Mouse (Mus musculus) heart, adult 10 weeks (tissue): ENCODE results near the gene Atp5k. TPM values are rescaled to one million over a fixed set of nuclear protein-coding genes. Genes with fewer than 3 reads are reported as not detected.

Experiments used
- polyA plus RNA-seq: library from polyadenylated mRNA; stranded (reverse); fragments of 350-450 nt; fragmentation: Illumina TruSeq; extraction: RNeasy Lipid Tissue Mini Kit (QIAGEN cat#74804); gene quantifications from one replicate; pipeline ENCODE4 v1.2.3, GENCODE M21; 2014; ENCODE audit warnings: low read depth, low replicate concordance

The Atp5k gene
- polyA plus RNA-seq, result 3,167 TPM

DNA sequence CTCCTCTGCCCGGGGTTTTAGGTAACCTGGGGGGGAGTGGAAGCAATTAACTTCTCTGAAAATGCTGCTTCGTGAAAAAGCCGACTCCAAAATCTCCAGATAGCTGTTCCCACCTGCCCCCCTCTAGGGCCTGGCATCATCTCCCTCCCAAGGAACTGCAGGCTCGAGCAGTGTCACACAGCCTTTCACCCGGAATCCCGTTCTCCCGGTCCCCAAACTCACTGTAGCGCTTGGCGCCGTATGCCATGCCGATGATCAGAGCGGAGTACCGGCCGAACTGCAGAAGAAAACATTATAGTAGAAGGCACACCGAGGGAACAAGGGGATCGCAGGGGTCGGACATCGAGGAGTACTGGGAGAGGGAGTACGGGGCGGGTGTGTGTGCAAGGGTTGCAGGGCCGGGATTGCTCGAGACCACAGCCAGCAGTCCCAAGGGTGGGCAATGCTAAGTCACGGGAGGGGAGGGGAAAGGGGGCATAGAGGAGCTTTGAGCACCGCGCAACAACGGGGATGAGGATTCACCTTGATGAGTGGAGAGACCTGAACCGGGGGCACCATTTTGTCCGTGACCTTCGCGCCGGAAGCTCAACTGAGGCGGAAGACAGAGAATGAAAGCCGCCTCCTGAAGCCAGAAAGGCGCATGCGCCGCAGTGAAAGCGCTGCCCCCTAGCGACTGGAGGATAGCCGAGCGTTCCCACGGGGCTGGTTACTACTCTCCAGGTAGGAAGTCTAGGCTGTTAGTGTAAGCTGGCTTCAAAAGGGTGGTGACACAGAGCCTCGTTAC is at the start of gene Atp5k:
TSS of gene Atp5k (minus strand) at position 645 of the 784 bp plus-strand sequence.

DNA sequence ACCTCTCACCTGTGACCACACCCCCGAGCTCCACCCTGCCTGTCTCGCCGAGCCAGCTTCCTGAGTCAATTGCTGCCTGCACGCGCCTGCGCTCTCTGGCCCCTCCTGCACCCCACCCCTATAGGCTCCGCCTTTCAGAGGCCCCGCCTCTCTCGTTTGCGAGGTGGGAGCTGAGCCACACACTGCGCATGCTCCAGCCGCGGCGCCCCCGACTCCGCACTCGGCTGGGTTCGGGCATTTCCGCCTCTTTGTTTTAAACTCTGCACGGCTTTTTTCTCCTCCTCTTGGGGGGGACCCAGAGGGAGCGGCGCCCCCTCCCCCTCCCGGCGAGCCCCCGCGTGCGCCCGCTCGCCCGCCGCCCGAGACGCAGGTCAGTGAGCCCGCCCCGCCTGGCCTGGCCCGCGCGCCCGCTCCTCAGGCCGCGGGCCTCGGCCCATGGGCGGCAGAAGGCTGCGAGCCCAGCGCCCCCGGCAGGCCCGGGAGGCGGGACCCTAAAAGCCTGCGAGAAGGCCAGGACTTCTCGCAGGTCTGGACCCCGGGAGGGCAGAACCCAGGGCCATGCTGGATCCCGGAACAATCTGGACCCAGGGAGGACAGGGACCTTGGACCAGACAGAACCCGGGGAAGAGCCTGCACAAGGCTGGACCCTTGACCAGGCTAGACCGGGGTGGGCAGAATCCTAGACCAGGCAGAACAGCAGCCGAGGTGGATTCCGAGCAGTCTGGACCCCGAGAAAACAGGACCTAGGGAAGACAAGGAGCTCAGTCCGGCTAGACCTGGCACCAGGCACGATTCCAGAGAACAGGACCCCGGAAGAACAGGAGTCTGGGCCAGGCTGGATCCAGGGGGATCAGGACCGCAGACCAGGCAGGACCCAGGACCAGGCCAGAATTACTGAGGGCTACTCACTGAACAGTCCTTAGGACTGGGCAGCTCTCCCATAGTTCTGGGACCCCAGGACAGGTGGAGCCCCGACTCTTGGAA is 27.1 kb upstream of the Atp5k start, which contains the start of gene Pcgf3:
TSS of gene Pcgf3 (plus strand) at position 151 of the 984 bp plus-strand sequence.

DNA sequence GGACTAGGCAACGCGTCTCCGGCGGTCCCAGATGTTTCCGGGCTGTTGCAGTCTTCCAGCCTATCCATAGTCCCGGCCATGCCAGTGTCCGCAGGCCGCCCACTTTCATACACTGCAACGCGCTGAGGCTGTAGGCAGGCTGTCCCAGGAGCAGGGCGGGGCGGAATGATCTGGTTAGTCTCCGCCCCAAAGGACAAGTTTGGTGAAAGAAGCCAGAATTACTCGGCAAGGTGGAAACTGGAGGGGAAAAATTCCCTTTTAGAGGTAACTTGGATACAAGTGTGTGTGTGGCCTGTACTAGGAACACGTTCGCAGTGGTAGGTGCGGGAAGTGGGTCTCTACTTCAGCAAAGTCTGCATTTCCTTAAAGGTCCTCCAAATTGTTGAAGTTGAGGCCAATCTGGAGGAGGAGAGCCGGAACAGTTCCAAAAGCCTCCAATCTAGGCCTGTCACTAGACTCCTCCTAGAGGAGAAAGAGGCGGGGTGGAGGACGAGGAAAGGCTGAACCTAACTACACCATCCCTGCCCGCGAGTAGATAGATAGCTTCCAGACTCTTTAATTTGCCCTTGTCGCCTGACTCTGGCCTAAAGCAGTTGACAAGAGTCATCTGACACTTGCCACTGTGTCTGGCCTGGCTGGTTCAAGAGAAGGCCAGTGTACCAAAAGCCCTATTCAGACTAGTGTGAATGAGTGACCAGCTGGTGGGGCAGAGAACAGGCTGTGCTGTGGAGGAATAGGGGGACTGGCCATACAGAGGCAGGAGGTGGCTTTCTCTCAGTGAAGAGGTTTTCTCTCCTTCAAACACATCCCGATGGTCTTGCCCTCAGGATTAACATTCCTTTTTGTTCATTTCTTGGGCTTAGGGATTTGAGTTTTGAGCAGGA is 14.8 kb upstream of the Atp5k start, which contains the start of gene Mfsd7a:
TSS of gene Mfsd7a (minus strand) at position 107 of the 884 bp plus-strand sequence.

DNA sequence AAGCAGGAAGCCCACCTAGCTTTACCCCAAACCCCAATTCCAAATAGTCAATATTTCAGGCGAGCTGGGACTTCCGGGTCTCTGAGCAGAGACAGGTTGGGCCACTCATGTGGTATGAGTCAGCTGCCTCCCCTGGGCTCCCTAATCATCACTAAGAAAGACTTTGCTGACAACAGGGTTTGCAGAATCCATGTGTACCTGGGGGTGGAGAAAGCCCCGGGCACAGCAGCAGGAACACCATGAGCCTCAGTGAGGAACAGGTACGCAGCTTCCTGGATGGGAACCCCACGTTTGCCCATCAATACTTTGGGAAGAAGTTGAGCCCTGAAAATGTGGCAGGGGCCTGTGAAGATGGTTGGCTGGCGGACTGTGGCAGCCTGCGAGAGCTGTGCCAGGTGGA is 46.0 kb downstream of the Atp5k start, which contains the start of gene Pde6b:
TSS of gene Pde6b (plus strand) at position 191 of the 400 bp plus-strand sequence.

Other genes with a start within 250 kb of the Atp5k start
- 21.7 TPM for gene Dr1, start 165.6 kb downstream of the Atp5k start, polyA plus RNA-seq
- gene Pigg, start 121.8 kb downstream of the Atp5k start, polyA plus RNA-seq, result 11.7 TPM
- 1.2 TPM for gene Gm42517, start 66.5 kb downstream of the Atp5k start, polyA plus RNA-seq
- gene Pde6b, start 46.1 kb downstream of the Atp5k start, polyA plus RNA-seq, result not detected
- gene Mfsd7a, start 14.4 kb upstream of the Atp5k start, polyA plus RNA-seq, result 2.4 TPM
- gene Pcgf3, start 26.8 kb upstream of the Atp5k start, polyA plus RNA-seq, result 11.9 TPM
- 0.60 TPM for gene Cplx1, start 115.6 kb upstream of the Atp5k start, polyA plus RNA-seq
- gene Gak, start 195.3 kb upstream of the Atp5k start, polyA plus RNA-seq, result 22.1 TPM
- 12.9 TPM for gene Tmem175, start 195.3 kb upstream of the Atp5k start, polyA plus RNA-seq
- gene Idua, start 225.9 kb upstream of the Atp5k start, polyA plus RNA-seq, result 29.6 TPM
- 11.9 TPM for gene Dgkq, start 235.2 kb upstream of the Atp5k start, polyA plus RNA-seq
- not detected for gene Slc26a1, start 241.1 kb upstream of the Atp5k start, polyA plus RNA-seq